Mouse (Mus musculus) intestine, embryonic 16.5 days (tissue): ENCODE measurements around the gene Vps13d. TPM values are rescaled to one million over a fixed set of nuclear protein-coding genes. Genes with fewer than 3 reads are reported as not detected.

ENCODE experiments used
- ATAC-seq: fragments of 200-750 bp; cut with Nextera tagmentation; 2 replicates; pipeline ENCODE4 v1.8.0; 2017; ENCODE audit warnings: moderate TSS enrichment, moderate library complexity
- H3K27ac ChIP-seq: fragments of 300-500 bp; sonication (generic); 2 replicates; pipeline ENCODE4 v1.5.1; 2014; ENCODE audit warnings: mild to moderate bottlenecking, low read length
- H3K27me3 ChIP-seq: fragments of 300-500 bp; sonication (generic); replicated peaks from 2 replicates; pipeline ENCODE4 v1.6.1; 2014; ENCODE audit warnings: low read length, control low read depth, mixed read lengths; ENCODE audit not compliant: control insufficient read depth, insufficient read depth
- H3K36me3 ChIP-seq: fragments of 300-500 bp; sonication (generic); 2 replicates; pipeline ENCODE4 v1.6.1; 2014; ENCODE audit warnings: low read length, control low read depth; ENCODE audit not compliant: control insufficient read depth, insufficient read depth
- H3K4me1 ChIP-seq: fragments of 300-500 bp; sonication (generic); 2 replicates; pipeline ENCODE4 v1.6.1; 2014; ENCODE audit warnings: low read length, control low read depth, mixed read lengths; ENCODE audit not compliant: control insufficient read depth, insufficient read depth
- H3K4me2 ChIP-seq: fragments of 300-500 bp; sonication (generic); 2 replicates; pipeline ENCODE4 v1.6.1; 2014; ENCODE audit warnings: low read depth, low read length, control low read depth
- H3K4me3 ChIP-seq: fragments of 300-500 bp; sonication (generic); 2 replicates; pipeline ENCODE4 v1.5.1; 2014; ENCODE audit warnings: mild to moderate bottlenecking, low read length
- H3K9ac ChIP-seq: fragments of 300-500 bp; sonication (generic); 2 replicates; pipeline ENCODE4 v1.6.1; 2014; ENCODE audit warnings: low read depth, low read length
- H3K9me3 ChIP-seq: fragments of 300-500 bp; sonication (generic); 2 replicates; pipeline ENCODE4 v1.6.1; 2016; ENCODE audit warnings: low read length, control low read depth; ENCODE audit not compliant: control insufficient read depth
- whole genome bisulfite sequencing: fragments of 180-500 bp; shearing (Covaris S2); extraction: QIAGEN DNeasy Blood & Tissue Kit; methylation state at CpG from one replicate; pipeline ENCODE4 v1.1.7; 2014; 5-methylcytosine and 5-hydroxymethylcytosine counted together
- polyA plus RNA-seq: library from polyadenylated mRNA; unstranded; fragments of >200 nt; fragmentation: Nextera tagmentation; extraction: Ambion mirVana; gene quantifications from 2 replicates; pipeline ENCODE4 v1.2.1, GENCODE M21; 2015

The Vps13d gene
- polyA plus RNA-seq, 1 experiment from 2014 or later: 11.4 TPM

DNA sequence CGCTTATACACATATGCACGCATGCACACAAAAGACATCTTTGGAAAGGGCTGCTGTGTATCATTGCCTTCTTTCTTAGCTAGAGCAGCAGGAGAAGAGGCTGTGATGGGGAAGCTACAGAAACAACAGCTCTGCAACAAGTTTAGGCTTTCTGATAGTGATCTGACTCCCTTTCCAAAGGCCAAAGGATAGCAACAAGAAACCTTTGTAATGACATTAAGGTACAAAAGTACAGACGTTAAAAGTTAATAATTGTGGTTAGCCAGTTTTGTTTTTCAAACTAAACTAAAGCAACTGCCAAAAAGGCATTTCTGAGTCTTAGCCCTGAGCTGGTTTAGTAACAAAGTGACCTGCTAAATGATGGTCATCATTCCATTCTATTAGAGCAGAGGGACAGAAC is 139.0 kb downstream of the Vps13d start:
- no peak overlapping the region for H3K4me3 ChIP-seq
- no peak overlapping the region for H3K9ac ChIP-seq
- no peaks in the 10 kb centered on the region for H3K9me3 ChIP-seq
- H3K27ac ChIP-seq: no peak overlapping the region
- H3K36me3 ChIP-seq: peaks cover 17% of the 10 kb centered on the region; the same call in 1 of the 2 replicates
- no peaks in the 10 kb centered on the region for H3K27me3 ChIP-seq
- H3K4me2 ChIP-seq: no peak overlapping the region
- 90% methylated on average over 3 of the region's 3 CpGs for WGBS
- H3K4me1 ChIP-seq: peaks cover 21% of the 10 kb centered on the region
- no peak for ATAC-seq

DNA sequence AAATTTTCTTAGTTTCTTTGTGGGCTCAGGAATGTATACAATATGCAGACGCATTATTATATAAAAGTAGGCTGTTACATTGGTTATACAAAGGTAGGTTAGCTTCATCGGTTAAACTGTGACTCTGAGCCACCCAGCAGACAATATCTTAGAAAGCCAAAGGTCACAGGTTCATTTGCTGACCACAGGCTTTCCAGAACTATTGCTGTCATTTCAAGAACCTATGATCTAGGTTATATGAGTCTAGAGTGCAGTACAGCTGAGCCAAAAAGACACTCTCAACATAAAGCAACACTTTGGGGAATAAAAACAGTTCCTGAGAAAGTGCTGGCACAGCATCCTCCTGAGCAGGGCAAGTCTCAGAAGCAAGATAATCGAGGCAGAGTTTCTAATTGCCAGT is 140.4 kb downstream of the Vps13d start:
- Histone ChIP-seq H3K27me3 (no peaks in the 10 kb centered on the region), H3K4me3 (no peak overlapping the region), H3K9ac (no peak overlapping the region), H3K9me3 (no peaks in the 10 kb centered on the region), H3K4me2 (no peak overlapping the region), H3K27ac (no peak overlapping the region), H3K4me1 (peaks cover 23% of the 10 kb centered on the region), H3K36me3 (peaks cover 17% of the 10 kb centered on the region; the same call in 1 of the 2 replicates)
- 61% methylated on average over 3 of the region's 3 CpGs for WGBS
- ATAC-seq: 0 out of 2 replicates have a peak, but pooled peaks have one; percentile 24

GRCm38 (mm10) chr4:145052697-145053096 is 142.1 kb downstream of the Vps13d start:
- peaks cover 23% of the 10 kb centered on the region for H3K4me1 ChIP-seq
- 57% methylated on average over 1 of the region's 1 CpGs for WGBS
- H3K27me3 ChIP-seq: no peaks in the 10 kb centered on the region
- no peaks in the 10 kb centered on the region for H3K9me3 ChIP-seq
- no peak overlapping the region for H3K9ac ChIP-seq
- no peak overlapping the region for H3K4me2 ChIP-seq
- no peak overlapping the region for H3K4me3 ChIP-seq
- H3K36me3 ChIP-seq: 0 out of 2 replicates have a peak, but pooled peaks cover 17% of the 10 kb centered on the region
- 0 out of 2 replicates have a peak, but pooled peaks have one; percentile 12 for ATAC-seq
- no peak overlapping the region for H3K27ac ChIP-seq

- no peak overlapping the region for H3K4me2 ChIP-seq
- H3K4me1 ChIP-seq: peaks cover 23% of the 10 kb centered on the region
- 0 out of 2 replicates have a peak, but pooled peaks have one; percentile 9 for ATAC-seq
- no peak overlapping the region for H3K9ac ChIP-seq
- 0 out of 2 replicates have a peak, but pooled peaks cover 15% of the 10 kb centered on the region for H3K36me3 ChIP-seq
- 51% methylated on average over 3 of the region's 3 CpGs for WGBS
- no peak overlapping the region for H3K27ac ChIP-seq
- H3K9me3 ChIP-seq: no peaks in the 10 kb centered on the region
- no peaks in the 10 kb centered on the region for H3K27me3 ChIP-seq
- no peak overlapping the region for H3K4me3 ChIP-seq
Measured at GRCm38 (mm10) chr4:145052282-145052681, 142.5 kb downstream of the Vps13d start.

DNA sequence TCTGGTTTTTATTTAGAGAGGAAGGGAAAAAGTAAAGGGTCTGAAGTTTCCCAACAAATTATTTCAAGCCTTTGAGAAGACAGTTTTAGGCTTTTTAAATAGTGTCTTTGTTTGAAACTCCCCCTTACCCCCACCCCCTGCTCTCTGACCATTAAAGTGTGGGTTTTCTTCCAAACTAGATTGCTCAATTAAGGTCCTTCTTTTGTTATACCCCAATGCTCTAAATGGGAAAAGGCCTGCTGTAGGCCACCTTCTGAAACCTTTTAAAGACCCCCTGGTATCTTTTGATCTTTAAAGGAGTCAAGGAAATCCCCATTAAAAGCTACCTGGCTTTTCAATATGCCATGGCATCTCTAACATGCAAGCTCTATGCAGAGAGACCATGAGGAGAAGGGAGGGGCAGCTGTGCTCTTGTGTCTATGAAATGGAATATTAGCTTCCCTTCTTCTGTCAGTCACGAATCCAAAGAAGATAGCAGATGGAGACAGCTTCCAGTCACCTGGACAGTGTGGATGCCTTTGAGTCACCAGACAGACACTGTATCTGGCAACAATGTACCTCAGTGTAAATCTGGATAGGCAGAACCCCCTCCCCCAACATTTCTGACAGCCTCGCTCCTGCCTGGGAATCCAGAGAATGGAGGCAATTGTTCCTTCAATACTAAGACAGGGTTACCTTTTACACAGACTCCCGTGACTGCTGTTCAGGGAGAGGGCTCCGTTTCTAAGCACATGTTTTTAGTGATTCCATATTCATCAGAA is 143.4 kb downstream of the Vps13d start:
- H3K9me3 ChIP-seq: no peaks in the 10 kb centered on the region
- ATAC-seq: no peak
- 0 out of 2 replicates have a peak, but pooled peaks cover 8% of the 10 kb centered on the region for H3K36me3 ChIP-seq
- 68% methylated on average over 4 of the region's 4 CpGs for WGBS
- peaks cover 23% of the 10 kb centered on the region for H3K4me1 ChIP-seq
- H3K27me3 ChIP-seq: no peaks in the 10 kb centered on the region
- no peak overlapping the region for H3K4me3 ChIP-seq
- no peak overlapping the region for H3K4me2 ChIP-seq
- no peak overlapping the region for H3K27ac ChIP-seq
- H3K9ac ChIP-seq: no peak overlapping the region

GRCm38 (mm10) chr4:145050518-145051208 is 144.1 kb downstream of the Vps13d start:
- no peaks in the 10 kb centered on the region for H3K9me3 ChIP-seq
- H3K4me2 ChIP-seq: no peak overlapping the region
- ATAC-seq: peak; percentile 70
- peak overlapping the region; percentile 34; the same call in 1 of the 2 replicates for H3K27ac ChIP-seq
- peaks cover 23% of the 10 kb centered on the region for H3K4me1 ChIP-seq
- WGBS: 54% methylated on average over 8 of the region's 8 CpGs
- 0 out of 2 replicates have a peak, but pooled peaks cover 6% of the 10 kb centered on the region for H3K36me3 ChIP-seq
- no peak overlapping the region for H3K9ac ChIP-seq
- H3K4me3 ChIP-seq: no peak overlapping the region
- no peaks in the 10 kb centered on the region for H3K27me3 ChIP-seq

GRCm38 (mm10) chr4:145047964-145048363 is 146.8 kb downstream of the Vps13d start:
- H3K27ac ChIP-seq: no peak overlapping the region
- no peak for ATAC-seq

DNA sequence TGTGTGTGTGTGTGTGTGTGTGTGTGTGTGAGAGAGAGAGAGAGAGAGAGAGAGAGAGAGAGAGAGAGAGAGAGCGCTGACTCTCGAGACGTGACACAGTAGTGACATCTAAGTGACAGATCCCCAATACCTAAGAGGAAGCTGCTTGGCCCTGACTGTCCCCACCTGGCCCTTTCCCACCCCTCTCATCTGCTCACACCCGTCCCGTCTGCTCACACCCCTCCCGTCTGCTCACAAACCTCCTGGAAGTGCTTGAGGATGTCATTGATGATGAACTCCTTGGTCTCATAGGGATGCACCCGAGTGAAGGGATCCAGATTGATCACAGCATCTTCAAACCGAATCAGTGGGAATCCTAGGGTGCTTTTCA is 148.8 kb downstream of the Vps13d start:
- H3K36me3 ChIP-seq: peaks cover 11% of the 10 kb centered on the region; the same call in 1 of the 2 replicates
- H3K4me3 ChIP-seq: no peak overlapping the region
- no peaks in the 10 kb centered on the region for H3K27me3 ChIP-seq
- H3K27ac ChIP-seq: no peak overlapping the region
- peaks cover 9% of the 10 kb centered on the region for H3K4me1 ChIP-seq
- H3K4me2 ChIP-seq: no peak overlapping the region
- H3K9ac ChIP-seq: no peak overlapping the region
- 77% methylated on average over 8 of the region's 8 CpGs for WGBS
- no peaks in the 10 kb centered on the region for H3K9me3 ChIP-seq
- no peak for ATAC-seq

More at GRCm38 (mm10) chr4:145047964-145048363, 146.8 kb downstream of the Vps13d start:
- no peaks in the 10 kb centered on the region for H3K27me3 ChIP-seq
- no peak overlapping the region for H3K4me3 ChIP-seq
- no peak overlapping the region for H3K9ac ChIP-seq
- no peaks in the 10 kb centered on the region for H3K9me3 ChIP-seq
- peaks cover 26% of the 10 kb centered on the region for H3K4me1 ChIP-seq
- peaks cover 9% of the 10 kb centered on the region; the same call in 1 of the 2 replicates for H3K36me3 ChIP-seq
- 73% methylated on average over 5 of the region's 5 CpGs for WGBS
- H3K4me2 ChIP-seq: no peak overlapping the region

DNA sequence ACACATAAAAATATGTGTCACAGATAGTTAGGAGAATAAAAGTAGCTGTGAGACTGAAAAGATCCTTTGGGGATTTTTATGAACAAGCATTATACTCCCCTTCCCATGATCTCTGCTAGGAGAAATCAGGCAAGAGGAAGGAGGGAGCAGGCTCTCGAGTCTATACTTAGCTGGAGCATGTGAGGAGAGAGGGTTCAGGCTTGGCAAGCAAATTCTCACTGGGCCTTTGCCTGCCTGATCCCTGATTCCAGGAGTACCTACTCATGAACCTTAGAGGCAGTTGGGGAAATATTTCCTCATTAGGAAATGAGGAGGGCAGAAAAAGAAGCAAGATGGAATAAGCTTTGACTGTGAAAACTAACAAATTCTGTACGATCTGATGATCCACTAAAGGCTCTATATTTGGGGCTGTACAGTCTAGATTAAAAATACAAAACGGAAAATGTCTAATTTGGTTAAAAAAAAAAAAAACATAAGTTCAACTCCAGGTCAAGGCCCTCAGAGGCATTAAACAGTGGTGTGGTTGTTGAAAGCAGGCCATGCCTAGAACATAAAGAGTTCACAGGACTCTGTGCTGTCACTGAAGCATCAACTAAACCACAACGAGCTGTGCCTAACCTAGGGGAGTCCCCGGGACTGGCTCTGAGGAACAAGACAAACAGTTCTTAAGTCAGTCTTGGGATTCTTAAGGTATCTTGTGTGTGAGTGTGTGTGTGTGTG is 149.3 kb downstream of the Vps13d start:
- H3K27me3 ChIP-seq: no peaks in the 10 kb centered on the region
- no peak overlapping the region for H3K27ac ChIP-seq
- H3K4me1 ChIP-seq: 0 out of 2 replicates have a peak, but pooled peaks cover 4% of the 10 kb centered on the region
- no peak overlapping the region for H3K4me2 ChIP-seq
- H3K9me3 ChIP-seq: no peaks in the 10 kb centered on the region
- H3K9ac ChIP-seq: no peak overlapping the region
- 66% methylated on average over 5 of the region's 5 CpGs for WGBS
- peaks cover 11% of the 10 kb centered on the region; the same call in 1 of the 2 replicates for H3K36me3 ChIP-seq
- ATAC-seq: no peak
- no peak overlapping the region for H3K4me3 ChIP-seq
